Mouse (Mus musculus): ENCODE data around the gene Tspan13.

Tspan13 gene

GRCm38 (mm10) chr12:35977633-35978246 lies 64.6 kb downstream of the Tspan13 start:
- DNase-seq (ENCODE audit: low spot score in 2 of 2) = no peak

GRCm38 (mm10) chr12:35975898-35976297 lies 66.4 kb downstream of the Tspan13 start:
- DNase-seq (ENCODE audit: low spot score in 2 of 2) = no peak

GRCm38 (mm10) chr12:35966768-35967141 lies 75.5 kb downstream of the Tspan13 start:
- DNase-seq (ENCODE audit: low spot score in 2 of 2) = no peak

- no peak for DNase-seq (ENCODE audit: low spot score in 2 of 2)
Measured at GRCm38 (mm10) chr12:35966098-35966767, 76.1 kb downstream of the Tspan13 start.
